Mouse (Mus musculus) lung, postnatal 14 days (tissue): ENCODE measurements around the gene Lce1k.
"Not testable (repeated sequence)": the region's sequence is repeated elsewhere in the genome, so short reads cannot be mapped to it uniquely, and the experiment has no call there.

Experiments
- DNase-seq: peaks from one replicate; pipeline ENCODE4 v3.0.0; 2021

Gene Lce1k

GRCm38 (mm10) chr3:92807791-92808190 is at the start of gene Lce1k:
TSS of gene Lce1k (minus strand) at chr3:92807891.
- DNase-seq, result no peak

- no peak for DNase-seq
Observed at GRCm38 (mm10) chr3:92851186-92851585, 43.5 kb upstream of the Lce1k start, which contains the start of gene Lce1l. TSS of gene Lce1l (minus strand) at chr3:92851286.

- DNase-seq, result no peak
Observed at GRCm38 (mm10) chr3:92827108-92827507, 19.4 kb upstream of the Lce1k start, which contains the start of gene Kprp. TSS of gene Kprp (minus strand) at chr3:92827247.

- no peak for DNase-seq
Observed at GRCm38 (mm10) chr3:92825808-92826207, 18.1 kb upstream of the Lce1k start.

GRCm38 (mm10) chr3:92816036-92816435 is 8.3 kb upstream of the Lce1k start:
- not testable (repeated sequence) for DNase-seq

- no peak for DNase-seq
Observed at GRCm38 (mm10) chr3:92815581-92815980, 7.9 kb upstream of the Lce1k start.

GRCm38 (mm10) chr3:92790414-92790813 is 17.3 kb downstream of the Lce1k start, which contains the start of gene Lce1j:
TSS of gene Lce1j (minus strand) at chr3:92790514.
- no peak for DNase-seq

- DNase-seq, result no peak
Observed at GRCm38 (mm10) chr3:92778799-92779198, 28.9 kb downstream of the Lce1k start, which contains the start of gene Lce1i. TSS of gene Lce1i (minus strand) at chr3:92778899.

- DNase-seq, result no peak
Observed at GRCm38 (mm10) chr3:92771573-92771972, 36.1 kb downstream of the Lce1k start.

GRCm38 (mm10) chr3:92764965-92765364 is 42.7 kb downstream of the Lce1k start, which contains the start of gene Lce1h:
TSS of gene Lce1h (minus strand) at chr3:92765065.
- no peak for DNase-seq
